Mouse (Mus musculus): ENCODE measurements at regions not wholly inside any gene's neighbourhood (a gene's known extent, or its start where the extent isn't known, plus 50 kb on each side); places are given as distances from the start of the nearest gene placed in this dataset.

DNA sequence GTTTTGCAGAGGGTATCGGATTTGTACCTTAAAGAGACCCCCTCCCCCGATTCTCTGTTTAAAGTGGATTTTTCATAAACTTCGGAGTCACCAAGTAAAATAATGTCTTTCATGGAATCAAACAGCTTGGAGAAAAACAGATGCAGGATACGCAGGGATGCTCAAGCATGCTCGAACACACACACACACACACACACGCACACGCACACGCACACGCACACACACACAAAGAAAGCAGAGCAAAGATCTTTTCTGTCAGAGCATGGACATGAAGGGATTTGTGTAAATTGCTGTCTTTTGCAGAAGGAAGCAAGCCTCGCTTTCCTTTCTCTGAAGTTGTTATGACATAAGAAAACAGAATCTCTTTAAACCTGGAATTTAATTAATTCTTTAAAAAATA is 178.2 kb downstream of the Tfap2c start:
- no peak for TF ChIP-seq CTCF (IDR thresholded peaks at IDR 0.05; ENCODE audit: insufficient read depth, low read depth, low read length)
- no peak for TF ChIP-seq POLR2A (IDR thresholded peaks at IDR 0.05; ENCODE audit: insufficient read depth, low read depth, low read length)
